Mouse (Mus musculus) T-cell, adult 2 months (primary cell): Measurements from ENCODE around the gene Map3k20.

Experiments used
- DNase-seq: peaks from one replicate; pipeline ENCODE4 v3.0.0; 2022; ENCODE audit warnings: low spot score

Map3k20 gene

DNA sequence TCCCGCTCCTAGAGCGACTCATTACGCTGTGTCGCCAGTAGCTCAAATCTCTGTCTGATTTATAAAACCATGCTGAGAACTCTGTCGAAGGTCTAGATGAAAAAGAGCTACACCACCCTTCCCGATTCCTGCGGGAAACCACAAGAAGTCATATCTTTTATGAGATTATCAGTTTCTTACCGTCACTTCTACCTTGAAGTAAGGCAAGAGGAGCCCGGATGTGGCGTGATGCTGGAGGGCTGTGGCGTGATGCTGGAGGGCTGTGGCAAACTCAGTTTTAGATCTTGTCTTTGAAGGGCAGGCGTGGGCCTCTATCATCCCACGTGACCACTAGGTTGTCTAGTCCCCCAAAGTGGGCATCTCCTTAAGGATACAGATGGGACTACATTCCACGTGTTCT is 3.5 kb upstream of the Map3k20 start:
- peak; percentile 87 for DNase-seq

DNA sequence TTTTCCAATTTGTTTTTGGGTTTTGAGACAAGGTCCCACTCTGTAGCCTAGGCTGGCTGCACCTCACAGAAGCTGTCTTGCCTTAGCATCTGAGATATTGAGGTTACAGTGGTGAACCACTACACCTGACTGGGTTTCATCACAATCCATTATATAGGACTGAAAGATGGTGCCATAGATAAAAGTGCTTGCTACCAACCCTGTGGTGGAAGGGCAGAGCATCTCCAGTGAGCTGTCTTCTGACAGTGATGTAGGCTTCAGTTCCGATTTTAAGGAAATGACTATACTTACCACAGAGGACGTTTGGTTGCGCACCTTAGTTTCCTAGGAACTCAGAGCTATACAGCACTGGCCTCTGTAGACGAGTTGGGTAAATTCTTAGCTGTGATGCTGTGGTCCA is 2.7 kb upstream of the Map3k20 start:
- DNase-seq = peak; percentile 49

DNA sequence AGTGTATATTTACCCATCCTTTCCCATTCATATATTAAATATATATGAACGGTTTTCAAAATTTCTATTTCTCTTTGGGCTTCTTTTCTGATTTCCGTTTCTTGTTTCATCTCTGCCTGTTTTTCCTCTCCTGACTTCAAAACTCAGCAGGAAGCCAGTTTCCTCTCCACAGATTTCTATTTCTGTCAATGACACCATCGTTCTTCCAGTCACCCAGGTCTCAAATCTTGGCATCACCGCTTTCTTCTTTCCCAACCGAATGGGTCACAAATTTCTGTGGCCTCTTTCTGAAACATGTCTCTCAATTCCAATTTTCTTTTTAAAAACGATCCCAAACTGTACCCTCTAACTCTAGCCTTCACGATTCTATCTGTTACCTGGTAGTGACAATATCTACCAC is 748 bp upstream of the Map3k20 start:
- no peak for DNase-seq

DNA sequence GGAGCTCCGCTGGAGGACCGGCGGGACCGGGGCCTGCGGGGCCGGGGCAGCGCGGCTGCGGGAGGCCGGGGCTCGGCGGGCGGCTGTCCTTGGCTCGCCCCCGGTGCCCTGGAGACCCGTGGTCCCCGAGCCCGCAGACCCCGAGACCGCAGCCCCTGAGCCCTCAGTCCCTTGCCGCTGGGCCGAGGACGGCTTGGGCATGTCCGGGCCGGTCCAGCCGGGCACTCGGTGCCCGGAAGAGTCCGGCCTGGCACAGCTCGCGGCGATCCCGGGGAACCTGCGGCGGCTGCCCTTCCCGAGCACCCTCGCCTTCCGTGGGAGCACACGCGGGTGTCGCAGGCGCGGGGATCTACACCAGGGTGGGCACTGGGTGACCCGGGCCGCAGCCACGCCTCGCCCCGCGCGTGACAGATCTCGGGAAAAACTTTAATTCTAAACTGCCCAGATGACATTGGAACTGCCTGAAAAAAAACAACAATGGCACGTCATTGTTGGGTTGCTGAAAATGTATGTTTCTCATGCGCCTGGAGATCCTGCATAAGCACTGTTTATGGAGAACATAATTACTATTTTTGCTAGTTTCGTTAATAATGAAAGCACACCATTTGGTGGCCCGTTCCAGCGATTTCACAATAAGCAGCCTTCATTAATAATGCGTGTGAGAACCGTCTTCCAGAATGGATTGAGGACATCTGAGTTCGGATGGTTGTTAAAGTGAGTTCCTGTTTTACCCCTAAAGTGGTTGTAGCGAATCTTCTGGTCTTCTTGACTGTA is 638 bp downstream of the Map3k20 start:
- DNase-seq = no peak

DNA sequence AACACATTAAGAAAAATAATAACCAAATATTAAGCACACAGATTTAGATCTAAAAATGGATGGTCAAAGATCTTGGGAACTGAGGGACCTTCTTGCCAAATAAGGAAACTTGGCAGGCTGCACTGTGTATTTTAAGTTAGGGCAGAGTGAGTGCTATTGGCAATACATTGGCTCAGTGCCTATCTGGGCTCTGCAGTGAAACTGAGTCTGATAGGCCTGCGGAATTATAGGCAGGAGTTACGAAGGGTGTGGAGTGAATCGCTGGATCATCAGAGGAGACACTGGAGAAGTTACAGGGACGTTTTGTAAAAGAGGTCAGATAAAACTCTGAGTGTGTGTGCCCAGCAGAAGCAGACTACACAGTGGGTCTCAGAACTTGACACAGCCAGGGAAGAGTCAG is 1.7 kb downstream of the Map3k20 start:
- DNase-seq = no peak

DNA sequence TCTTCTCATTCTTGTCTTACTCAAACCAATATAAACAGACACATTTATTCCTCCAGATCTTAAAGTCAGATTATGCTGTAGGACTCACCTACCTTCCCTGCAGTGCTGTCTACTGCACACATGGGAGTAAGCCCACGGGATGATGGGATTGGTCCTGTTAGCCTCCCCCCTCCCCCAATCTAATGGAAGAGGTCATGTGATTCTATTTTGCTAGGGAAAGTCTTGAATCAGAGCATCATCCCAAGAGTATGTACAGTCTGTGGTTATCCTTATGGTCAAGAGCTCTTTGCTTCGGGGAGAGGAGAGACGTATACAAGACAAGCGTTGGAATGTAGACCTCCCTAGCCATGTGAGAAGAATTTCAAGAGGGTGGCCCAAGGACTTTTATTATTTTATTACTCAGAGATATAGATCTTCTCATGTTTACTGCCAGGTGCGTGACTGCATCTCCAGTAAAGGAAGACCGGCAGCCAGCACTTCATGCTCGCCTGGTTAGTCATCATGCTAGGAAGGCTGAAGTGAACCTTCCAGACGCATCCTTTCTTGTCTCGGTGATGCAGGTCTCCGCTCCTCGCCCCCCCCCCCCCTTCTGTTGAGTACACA is 3.6 kb downstream of the Map3k20 start:
- DNase-seq = no peak

DNA sequence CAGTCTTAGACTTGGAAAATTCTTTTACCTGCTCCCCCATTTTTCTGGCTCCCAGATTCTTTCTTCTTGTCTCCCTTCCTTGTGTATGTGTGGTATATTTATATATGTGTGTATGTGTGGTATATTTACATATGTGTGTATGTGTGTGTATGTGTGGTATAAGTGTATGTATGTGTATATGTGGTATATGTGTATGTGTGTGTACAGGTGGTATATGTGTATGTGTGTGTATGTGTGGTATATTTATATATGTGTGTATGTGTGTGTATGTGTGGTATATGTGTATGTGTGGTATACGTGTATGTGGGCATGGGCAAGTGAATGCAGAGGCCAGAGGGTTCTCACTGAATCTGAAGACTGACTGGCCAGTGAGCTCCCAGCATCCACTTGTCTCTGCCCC is 5.7 kb downstream of the Map3k20 start:
- DNase-seq = no peak

DNA sequence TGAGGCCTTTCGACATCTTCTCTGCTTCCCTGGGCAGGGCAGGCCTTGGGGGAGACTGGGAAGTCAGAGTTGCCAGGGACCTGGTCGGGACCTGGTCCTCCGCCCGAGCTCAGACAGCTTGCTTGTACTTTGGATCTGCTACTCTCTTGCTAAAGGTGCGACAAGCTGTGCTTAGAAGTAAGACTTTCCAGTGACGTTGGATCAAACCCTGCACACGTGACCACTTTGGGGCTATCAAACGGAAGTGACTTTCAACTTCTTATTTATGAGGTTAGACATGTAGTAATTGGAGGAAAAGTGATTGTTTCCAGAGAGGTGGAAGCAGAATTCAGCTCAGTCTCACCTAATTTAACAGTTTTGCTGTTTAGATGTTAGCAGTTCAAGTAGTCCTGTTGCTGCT is 7.1 kb downstream of the Map3k20 start:
- DNase-seq = no peak

DNA sequence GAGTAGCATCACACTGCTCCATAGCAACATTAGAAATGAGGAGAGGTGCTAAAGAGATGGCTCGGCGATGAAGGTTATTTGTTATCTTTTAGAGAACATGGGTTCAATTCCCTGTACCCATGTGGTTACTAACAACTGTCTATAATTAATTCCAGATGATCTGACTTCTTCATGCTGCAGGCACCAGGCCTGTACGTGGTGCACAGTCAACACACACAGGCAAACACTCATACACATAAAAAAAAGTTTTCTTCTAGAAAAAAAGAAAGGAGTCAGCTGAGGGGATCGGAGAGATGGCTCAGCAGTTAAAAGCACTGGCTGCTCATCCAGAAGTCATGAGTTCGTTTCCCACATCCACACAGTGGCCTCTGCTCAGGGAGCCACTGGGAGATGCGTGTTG is 9.6 kb downstream of the Map3k20 start:
- no peak for DNase-seq

DNA sequence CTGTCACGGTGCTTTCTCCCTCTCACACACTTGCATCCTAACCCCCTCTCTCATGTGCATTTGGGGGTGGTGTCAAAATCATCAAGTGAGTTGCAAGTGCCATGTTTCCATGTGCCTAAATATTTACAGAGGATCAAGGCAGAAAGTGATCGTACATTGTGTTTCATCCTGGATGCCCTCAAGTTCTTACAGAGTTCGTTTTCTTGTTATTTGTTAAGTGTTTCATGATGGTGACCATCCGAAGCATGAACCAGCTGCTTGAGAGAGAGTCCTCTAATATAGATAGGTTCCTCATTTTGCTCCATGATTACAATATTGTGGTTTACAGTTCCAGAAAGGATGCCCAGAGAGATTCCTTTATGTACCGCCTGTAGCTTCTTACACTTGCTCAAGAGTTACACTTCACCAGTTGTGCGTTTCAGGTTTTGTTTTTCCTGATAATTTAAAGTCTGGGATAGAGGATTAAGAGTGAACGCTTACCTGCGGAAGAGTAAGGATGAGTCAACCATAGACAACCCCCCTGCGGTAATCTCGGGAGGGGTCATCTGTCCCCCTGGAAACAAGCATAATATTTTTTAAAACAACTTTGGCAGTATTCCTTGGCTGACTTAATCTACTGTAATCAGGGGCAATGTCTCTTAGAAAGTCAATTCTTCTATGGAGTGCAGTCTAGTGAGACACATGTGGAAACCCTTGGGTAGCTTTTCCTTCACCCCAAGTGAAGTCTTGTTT is 11.7 kb downstream of the Map3k20 start:
- DNase-seq = no peak

DNA sequence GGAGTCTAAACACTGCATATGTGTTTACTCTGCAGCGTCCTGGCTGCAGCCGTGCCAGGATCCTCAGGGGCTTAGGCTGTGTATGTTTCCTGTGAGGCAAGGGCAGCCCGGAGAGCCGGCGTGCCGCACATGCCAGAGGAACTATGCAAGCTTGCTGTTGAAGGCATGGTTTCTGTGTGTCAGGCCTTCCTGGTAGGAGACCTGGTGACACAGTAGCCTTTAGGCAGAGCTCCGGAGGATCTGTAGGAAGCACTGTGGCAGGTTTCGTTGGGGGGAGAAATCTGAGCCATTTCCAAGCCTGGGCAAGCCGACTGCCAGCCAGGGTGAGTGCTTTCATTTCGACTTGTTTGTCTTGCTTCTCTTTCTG is 12.3 kb downstream of the Map3k20 start:
- DNase-seq = no peak

DNA sequence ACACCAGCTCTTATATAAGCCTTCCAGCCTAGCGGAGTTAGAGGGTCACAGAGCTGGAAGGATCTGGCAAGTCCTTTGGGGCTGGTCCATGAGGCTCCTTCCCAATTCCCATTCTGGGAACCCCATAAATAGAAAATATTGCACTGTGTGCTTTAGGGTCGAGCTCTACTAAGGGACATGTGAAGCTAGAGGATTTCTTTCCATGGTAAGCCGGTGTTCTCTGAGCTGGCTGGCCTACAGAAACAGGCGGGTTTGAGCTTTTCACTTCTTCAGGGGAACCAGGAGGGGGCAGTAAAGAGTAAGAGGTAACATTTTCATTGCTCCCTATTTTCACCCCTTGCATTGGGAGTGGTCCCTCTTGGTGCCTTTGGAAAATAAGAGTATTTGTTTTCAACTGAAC is 13.0 kb downstream of the Map3k20 start:
- DNase-seq = no peak

DNA sequence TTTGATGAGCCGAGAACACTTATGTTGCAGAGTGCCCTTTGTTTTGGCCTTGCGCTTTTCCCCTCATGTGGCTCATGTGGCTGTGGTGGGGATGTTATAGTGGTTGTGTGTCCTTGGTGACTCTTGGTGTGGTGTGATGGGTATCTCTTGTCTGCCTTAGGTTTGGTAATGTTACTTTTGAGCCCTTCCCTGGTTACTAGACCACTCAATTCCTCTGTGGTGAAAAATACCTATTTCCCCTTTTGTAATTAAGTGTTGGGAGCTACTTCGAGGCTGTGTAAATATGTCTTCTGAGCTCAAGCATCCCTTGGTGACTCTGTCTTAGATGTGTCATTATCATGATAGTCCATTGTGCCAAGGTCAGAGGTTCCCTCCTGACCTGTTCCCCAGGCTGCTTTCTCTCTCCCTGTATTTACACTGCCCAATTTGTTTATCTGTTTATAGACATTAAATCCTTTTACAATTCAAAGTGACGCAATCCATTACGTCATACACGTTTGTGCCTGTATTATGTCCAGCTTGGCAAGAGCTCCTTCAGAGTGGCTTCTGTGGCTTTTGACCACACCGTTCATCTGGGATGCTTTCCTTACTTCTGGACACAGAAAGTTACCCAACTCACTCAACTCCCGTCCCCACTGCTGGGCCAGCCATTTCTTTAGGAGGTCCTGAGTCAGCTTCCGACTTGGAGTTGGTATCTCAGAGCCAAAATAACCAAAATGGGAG is 15.9 kb downstream of the Map3k20 start:
- DNase-seq = no peak

DNA sequence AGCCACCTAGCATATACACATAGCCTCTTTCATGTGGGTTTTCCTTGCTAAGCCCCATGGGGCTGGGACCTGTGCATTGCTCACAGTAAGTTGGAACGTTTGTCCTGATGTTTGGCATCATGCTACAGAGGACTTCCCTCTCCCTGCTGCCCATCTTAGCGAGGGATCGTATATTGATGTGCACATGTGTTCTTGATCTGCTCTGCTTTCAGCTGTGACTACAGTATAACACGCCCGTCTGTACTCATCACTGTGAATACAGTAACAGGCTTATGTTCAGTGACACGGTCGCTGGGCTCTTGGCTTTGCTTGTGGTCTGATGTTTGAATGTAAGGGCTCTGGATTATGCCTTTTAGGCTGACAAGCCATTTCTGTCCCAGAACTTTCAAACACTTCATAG is 20.3 kb downstream of the Map3k20 start:
- no peak for DNase-seq

DNA sequence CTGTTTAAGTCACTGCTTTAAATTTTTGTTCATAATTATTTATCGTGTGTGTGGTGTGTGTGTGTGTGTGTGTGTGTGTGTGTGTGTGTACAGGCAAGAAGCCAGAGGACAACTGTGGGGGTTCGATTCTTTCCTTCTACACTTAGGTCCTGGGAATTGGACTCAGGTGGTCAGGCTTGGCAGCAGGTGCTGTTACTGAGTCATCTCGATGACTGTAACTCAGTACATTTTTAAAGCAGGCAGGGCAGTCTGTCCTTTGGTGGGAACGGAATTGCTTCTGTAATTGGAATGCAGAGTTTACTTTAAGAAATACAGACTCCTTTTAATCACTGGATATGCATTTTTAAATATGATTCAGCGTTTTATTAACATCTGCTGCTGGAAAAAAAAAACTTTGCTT is 22.9 kb downstream of the Map3k20 start:
- no peak for DNase-seq

DNA sequence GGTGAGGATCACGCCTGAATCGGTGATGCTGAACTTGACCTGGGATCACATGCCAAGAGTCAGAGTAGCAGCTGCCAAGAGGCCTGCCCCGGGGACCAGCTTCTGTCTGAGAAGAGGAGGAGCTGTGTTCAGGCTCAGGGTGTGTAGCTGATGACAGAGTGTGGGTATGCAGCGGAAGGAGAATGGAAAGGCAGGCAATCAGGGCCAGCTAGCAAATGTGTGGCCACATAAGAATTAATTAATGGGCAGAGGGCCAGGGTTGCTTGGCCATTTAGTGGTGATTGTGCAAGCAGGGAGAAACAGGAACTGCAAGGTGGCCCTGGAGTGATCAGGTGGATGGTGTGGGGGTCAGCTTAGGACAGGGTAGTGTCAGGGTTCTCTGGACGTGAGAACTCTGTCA is 23.5 kb downstream of the Map3k20 start:
- no peak for DNase-seq

DNA sequence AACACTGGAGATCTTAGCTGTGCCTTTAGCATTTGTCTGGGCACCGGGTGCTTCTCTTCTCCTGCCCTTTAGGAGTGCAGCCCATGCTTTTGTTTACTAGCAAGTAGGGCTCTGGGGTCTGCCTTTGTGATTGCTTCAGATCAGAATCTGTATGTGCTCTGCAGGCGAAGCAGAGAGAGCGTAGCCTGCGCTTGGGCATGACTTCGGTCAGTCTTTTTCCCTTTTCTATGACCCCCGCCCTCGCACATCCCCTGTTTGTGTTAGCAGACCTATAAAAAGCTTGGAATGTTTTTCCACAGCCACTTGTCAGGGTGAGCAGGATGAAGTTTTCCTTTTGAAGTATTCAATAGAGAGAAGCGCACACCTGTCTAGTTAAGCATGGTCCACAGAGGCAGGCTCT is 26.0 kb downstream of the Map3k20 start:
- no peak for DNase-seq

DNA sequence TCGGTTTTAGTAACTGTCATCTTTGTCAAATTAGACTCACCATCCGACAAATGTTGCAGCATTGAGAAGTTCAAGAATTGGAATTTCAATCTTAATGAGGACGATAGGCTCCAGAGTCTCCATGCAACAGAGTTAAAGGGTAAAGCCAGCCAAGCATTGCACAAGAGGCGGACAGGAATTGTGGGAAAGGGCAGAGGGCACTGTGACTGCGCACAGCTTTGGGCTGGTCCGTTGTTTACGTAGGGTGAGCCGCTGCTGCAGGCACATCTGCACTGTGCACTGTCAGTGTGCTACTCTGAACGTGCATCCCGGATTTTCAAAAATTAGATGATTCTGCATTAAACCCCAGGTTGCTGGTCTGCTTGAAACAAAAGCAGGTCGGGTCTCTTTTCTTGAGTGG is 27.9 kb downstream of the Map3k20 start:
- no peak for DNase-seq

DNA sequence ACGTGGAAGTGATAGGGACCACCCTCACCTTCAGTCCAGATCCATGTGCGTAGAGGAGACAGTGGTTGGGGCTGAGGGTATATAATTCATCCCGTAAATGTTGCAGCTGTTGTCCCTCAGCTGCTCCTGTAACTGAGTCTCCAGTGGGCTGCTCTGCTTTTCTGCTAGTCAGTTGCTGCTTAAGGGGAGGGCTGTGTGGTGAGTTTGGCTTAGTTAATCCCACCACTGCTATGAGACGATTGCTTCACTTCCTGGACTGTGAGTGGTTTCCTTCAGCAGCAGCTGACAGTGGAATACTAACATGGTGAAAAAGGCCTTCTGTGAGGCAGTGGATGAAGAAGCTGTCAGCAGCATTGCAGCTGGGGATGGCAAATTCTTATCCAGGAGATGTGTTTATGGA is 33.0 kb downstream of the Map3k20 start:
- DNase-seq = no peak

DNA sequence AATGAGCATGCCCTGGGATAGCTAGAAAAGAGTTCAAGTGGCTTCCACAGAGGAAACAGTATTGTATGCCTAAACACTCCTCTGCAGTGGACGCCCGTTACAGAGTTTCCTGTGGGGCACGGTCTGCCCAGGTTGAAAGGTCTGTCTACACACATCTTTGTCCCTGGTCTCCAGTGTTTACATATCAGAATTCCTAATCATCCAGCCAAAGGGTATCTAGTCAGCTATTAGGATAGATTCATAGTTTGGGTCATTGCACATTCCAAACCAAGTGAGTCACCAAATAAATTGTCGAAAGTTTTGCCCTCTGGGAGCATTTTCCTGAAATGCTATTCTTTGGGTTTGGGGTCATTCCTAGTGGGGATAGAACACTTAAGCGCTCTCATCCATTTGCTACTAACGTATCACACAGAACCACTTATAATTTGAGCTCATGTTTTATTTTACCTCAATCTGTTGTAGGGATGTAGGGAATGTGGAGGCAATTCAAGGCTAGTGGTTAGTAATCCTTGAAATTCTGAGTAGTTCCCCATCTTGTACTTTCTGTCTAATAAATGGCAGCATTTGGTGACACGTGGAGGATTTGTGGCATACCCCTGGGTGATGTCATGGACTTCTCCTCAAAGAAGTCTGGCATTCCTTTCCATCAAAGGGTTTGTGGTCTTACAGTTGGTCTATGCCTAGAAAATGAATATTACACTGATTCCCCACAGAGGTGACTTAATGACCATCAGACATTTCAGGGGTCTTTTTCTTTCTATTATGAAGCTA is 33.8 kb downstream of the Map3k20 start:
- DNase-seq = no peak

DNA sequence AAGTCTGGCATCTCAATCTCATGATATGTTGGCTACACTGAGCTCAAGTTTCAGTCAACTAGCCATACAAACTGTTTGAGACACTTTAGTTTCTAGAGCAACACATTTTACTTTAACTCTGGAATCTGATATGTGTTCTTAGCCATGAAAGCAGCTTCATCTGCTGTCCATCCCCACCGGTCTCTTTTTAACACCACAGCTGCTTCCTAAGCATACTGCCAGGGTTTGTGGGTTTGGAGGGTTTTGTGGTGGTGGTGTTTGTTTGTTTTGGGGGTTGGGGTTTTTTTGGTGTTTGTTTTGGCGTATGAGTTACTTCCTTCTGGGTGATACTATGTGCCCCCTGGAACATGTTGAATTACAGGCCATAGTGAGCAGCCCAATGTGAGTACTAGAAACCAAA is 35.2 kb downstream of the Map3k20 start:
- no peak for DNase-seq

DNA sequence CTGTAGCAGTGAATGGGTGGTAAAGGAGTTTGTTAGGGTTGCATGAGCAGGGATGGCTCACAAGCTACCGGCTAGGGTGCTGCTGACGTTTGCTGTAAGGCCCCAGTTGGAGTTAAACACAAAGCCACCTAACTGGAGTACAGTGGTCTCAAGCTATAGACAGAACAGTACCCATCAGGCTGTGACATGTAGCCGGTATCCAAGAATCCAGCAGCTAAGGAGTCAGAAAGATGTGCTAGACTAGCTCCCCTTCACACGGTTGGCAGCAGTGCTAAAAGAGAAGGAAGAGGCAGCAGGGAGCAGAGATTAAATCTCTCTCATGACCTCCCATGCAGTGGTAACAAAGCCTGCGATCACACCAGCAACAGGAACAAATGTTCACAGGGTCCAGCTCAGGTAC is 36.2 kb downstream of the Map3k20 start:
- DNase-seq = no peak
